Mouse (Mus musculus): ENCODE data around the gene Dclre1a. TPM values are rescaled to one million over a fixed set of nuclear protein-coding genes. Genes with fewer than 3 reads are reported as not detected.

Gene Dclre1a
- polyA plus RNA-seq, 1 experiment from 2014 or later, result 8.0 TPM

DNA sequence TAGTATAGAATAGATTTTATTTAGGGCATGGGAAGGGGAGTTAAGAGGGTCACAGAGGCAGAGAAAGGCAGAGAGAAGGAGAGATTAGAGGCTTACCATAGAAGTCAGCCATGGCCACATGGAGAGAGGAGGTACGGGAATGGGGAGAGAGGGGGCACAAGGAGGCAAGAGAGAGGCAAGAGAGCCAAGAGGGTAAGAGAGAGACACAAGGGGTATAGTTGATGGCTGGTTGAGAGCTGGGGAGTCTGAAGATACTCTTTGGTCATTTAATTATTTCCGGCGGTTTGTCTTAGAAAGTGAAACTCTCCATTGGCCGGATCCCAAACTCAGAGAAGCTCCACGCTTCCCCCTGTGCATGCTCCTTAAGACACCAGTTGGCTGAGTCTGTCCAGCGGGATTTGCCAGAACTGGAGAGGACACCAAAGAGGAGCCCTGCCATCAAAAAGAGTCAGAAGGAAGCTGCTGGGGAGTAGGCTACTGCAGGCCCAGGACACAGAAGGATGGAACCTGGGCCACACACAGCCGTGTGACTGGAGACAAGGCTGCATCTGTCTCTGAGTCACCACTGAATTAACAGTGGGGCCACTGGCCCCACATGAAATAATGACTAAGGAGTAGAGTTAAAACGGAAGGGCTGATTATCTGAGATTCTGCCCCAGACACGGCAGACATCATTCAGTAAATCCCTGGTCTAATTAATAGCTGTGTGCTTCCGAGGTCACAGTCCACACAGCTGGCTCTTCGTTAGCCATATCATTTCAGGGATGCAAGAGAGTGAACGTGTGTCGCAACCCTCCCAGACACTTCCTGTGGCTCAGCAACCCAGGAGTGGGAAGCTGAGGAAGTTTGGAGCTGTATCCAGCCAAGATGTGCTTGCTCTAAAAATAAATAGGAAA is 62.4 kb downstream of the Dclre1a start:
- no peak for DNase-seq (ENCODE audit: low spot score)

DNA sequence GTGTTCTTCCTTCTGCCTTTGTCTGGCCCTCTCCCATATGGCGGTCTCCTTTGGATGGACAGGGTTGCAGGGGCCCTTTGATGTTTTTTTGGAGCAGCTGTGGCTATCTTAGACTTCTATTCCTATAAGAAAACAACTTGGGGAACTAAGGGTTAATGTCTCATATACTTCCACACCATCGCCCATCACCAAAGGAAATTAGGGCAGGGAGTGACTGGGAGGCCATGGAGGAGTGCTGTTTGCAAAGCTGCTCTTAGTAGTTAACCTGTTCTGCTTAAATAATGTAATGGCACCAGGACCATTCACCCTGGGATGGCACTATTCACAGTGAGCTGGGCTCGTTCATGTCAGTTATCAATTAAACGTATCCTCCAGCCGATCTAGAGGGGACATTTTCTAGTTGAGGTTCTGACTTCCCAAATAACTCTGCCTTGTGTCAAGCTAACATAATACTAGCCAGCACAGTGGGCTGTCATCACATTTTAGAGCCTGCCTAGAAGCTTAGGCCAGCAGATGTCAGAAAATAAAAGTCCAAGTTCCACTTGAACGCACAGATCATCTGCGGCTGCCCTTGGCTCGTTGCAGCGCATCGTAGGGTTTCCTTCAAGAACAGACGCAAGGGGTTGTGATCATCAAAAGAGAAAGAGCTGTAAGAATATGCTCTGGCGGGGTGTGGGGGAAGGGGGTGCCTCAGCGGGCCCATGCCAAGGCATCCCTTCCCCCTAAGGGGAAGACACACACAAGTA is 63.2 kb downstream of the Dclre1a start:
- no peak for DNase-seq (ENCODE audit: low spot score)

Other genes starting within 250 kb of the Dclre1a start
- 0.15 and 0.22 TPM in 2 replicates for gene Nrap, start 158.2 kb downstream of the Dclre1a start, polyA plus RNA-seq (2015; fragmentation: Nextera tagmentation; extraction: Ambion mirVana)
- 35.1 and 36.5 TPM in 2 replicates for gene Casp7, start 151.1 kb downstream of the Dclre1a start, polyA plus RNA-seq (2015; fragmentation: Nextera tagmentation; extraction: Ambion mirVana)
- 0.52 and 0.58 TPM in 2 replicates for gene Plekhs1, start 86.6 kb downstream of the Dclre1a start, polyA plus RNA-seq (2015; fragmentation: Nextera tagmentation; extraction: Ambion mirVana)
- 12.6 and 13.2 TPM in 2 replicates for gene Nhlrc2, start within 50 bp of the Dclre1a start, polyA plus RNA-seq (2015; fragmentation: Nextera tagmentation; extraction: Ambion mirVana)
- 0.68 and 1.1 TPM in 2 replicates for gene Adrb1, start 174.0 kb upstream of the Dclre1a start, polyA plus RNA-seq (2015; fragmentation: Nextera tagmentation; extraction: Ambion mirVana)

Data from thymus, postnatal 0 days (tissue).